Mouse (Mus musculus): ENCODE measurements around the gene Tmcc1.

DNA sequence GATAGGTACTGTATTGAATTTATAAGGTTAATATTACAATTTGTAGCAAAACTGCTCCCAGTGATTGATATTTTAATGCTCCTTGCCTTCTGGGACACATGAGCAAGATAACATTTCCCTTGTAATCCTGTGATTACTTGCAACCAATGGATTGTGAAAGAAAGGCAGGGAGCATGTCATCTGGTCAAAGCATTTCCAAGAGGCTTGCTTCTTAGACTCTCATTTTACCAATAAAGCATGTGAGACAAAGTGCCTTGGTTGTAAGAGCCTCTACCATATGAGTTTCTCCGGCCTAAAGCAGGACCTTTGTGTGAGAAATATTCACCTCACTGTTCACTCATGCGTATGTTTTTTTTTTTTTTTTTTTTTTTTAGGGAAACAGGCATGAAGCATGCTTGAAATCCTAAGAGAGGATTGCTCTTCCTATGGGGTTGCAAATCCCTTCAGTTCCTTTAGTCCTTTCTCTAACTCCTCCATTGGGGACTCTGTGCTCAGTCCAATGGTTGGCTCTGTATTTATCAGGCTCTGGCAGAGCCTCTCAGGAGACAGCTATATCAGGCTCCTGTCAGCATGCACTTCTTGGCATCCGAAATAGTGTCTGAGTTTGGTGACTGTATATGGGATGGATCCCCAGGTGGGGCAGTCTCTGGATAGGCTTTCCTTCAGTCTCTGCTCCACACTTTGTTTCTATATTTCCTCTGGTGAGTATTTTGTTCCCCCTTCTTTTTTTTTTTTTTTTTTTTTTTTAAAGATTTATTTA, 134.6 kb downstream of the Tmcc1 start:
- TF ChIP-seq CTCF (IDR thresholded peaks at IDR 0.05; ENCODE audit: low read depth) (no peak), EP300 (optimal IDR thresholded peaks at IDR 0.05) (no peak)

Data from stomach, postnatal 0 days (tissue).